Mouse (Mus musculus): Measurements from ENCODE around the gene Nop14. TPM values are rescaled to one million over a fixed set of nuclear protein-coding genes. Genes with fewer than 3 reads are reported as not detected.
A peak's percentile ranks its signal among the peaks of the same experiment; 100 is the strongest.

Gene Nop14
- 25.3 and 25.8 TPM in 2 replicates for polyA plus RNA-seq (2015; fragmentation: Nextera tagmentation; extraction: Ambion mirVana)

- WGBS = under 1% methylated on average over 60 of the region's 60 CpGs
- peak within 1 kb of the TSS; percentile 84 for H3K4me2 ChIP-seq
- peak within 1 kb of the TSS; percentile 81 for H3K4me3 ChIP-seq (replicated peaks)
- H3K9ac ChIP-seq = peak within 1 kb of the TSS; percentile 64
- no peaks in the 10 kb centered on the region for H3K27me3 ChIP-seq
- H3K4me1 ChIP-seq = peaks cover 7% of the 10 kb centered on the region
- H3K9me3 ChIP-seq (replicated peaks) = no peaks in the 10 kb centered on the region
- H3K27ac ChIP-seq = peak within 1 kb of the TSS; percentile 90
- ATAC-seq (replicated peaks; ENCODE audit: low FRiP score) = peak; percentile 100
- peaks cover 27% of the 10 kb centered on the region for H3K36me3 ChIP-seq
Measured at GRCm38 (mm10) chr5:34659686-34660590, at the start of gene Nop14, which contains the start of gene Grk4. TSS of gene Nop14 (minus strand) at chr5:34660148. TSS of gene Grk4 (plus strand) at chr5:34660379.

GRCm38 (mm10) chr5:34708436-34708835, 48.5 kb upstream of the Nop14 start:
- Histone ChIP-seq H3K4me3 (replicated peaks) (no peak overlapping the region), H3K4me1 (no peaks in the 10 kb centered on the region), H3K27me3 (no peaks in the 10 kb centered on the region), H3K36me3 (no peaks in the 10 kb centered on the region), H3K9me3 (replicated peaks) (no peaks in the 10 kb centered on the region), H3K4me2 (no peak overlapping the region), H3K27ac (no peak overlapping the region), H3K9ac (no peak overlapping the region)
- ATAC-seq (replicated peaks; ENCODE audit: low FRiP score) = no peak
- WGBS = 85% methylated on average over 1 of the region's 1 CpGs

- no peaks in the 10 kb centered on the region for H3K36me3 ChIP-seq
- 66% methylated on average over 5 of the region's 5 CpGs for WGBS
Measured at GRCm38 (mm10) chr5:34695521-34695920, 35.6 kb upstream of the Nop14 start.

GRCm38 (mm10) chr5:34692782-34693181, 32.8 kb upstream of the Nop14 start:
- no peaks in the 10 kb centered on the region for H3K9me3 ChIP-seq (replicated peaks)
- H3K4me2 ChIP-seq = no peak overlapping the region
- 75% methylated on average over 2 of the region's 2 CpGs for WGBS
- H3K27ac ChIP-seq = no peak overlapping the region
- ATAC-seq (replicated peaks; ENCODE audit: low FRiP score) = no peak
- no peaks in the 10 kb centered on the region for H3K27me3 ChIP-seq
- no peak overlapping the region for H3K9ac ChIP-seq
- no peaks in the 10 kb centered on the region for H3K36me3 ChIP-seq
- H3K4me1 ChIP-seq = no peaks in the 10 kb centered on the region
- no peak overlapping the region for H3K4me3 ChIP-seq (replicated peaks)

More at GRCm38 (mm10) chr5:34695521-34695920, 35.6 kb upstream of the Nop14 start:
- H3K27me3 ChIP-seq = no peaks in the 10 kb centered on the region
- H3K4me2 ChIP-seq = no peak overlapping the region
- no peak overlapping the region for H3K9ac ChIP-seq
- H3K9me3 ChIP-seq (replicated peaks) = no peaks in the 10 kb centered on the region
- H3K4me3 ChIP-seq (replicated peaks) = no peak overlapping the region
- H3K4me1 ChIP-seq = no peaks in the 10 kb centered on the region
- no peak overlapping the region for H3K27ac ChIP-seq
- ATAC-seq (replicated peaks; ENCODE audit: low FRiP score) = no peak

GRCm38 (mm10) chr5:34689868-34690267, 29.9 kb upstream of the Nop14 start:
- 88% methylated on average over 1 of the region's 1 CpGs for whole genome bisulfite sequencing
- ATAC-seq (replicated peaks; ENCODE audit: low FRiP score) = no peak
- no peaks in the 10 kb centered on the region for H3K4me1 ChIP-seq
- no peaks in the 10 kb centered on the region for H3K36me3 ChIP-seq
- H3K4me2 ChIP-seq = no peak overlapping the region
- H3K9me3 ChIP-seq (replicated peaks) = no peaks in the 10 kb centered on the region
- no peak overlapping the region for H3K4me3 ChIP-seq (replicated peaks)
- no peak overlapping the region for H3K9ac ChIP-seq
- H3K27me3 ChIP-seq = no peaks in the 10 kb centered on the region
- H3K27ac ChIP-seq = no peak overlapping the region

- Histone ChIP-seq H3K4me3 (replicated peaks) (no peak overlapping the region), H3K27me3 (no peaks in the 10 kb centered on the region), H3K4me1 (0 out of 2 replicates have a peak, but pooled peaks cover 3% of the 10 kb centered on the region), H3K36me3 (no peaks in the 10 kb centered on the region), H3K9me3 (replicated peaks) (no peaks in the 10 kb centered on the region), H3K27ac (no peak overlapping the region), H3K4me2 (no peak overlapping the region), H3K9ac (no peak overlapping the region)
- ATAC-seq (replicated peaks; ENCODE audit: low FRiP score) = no peak
- 81% methylated on average over 4 of the region's 4 CpGs for WGBS
Measured at GRCm38 (mm10) chr5:34670280-34670679, 10.3 kb upstream of the Nop14 start.

- Histone ChIP-seq H3K4me2 (no peak overlapping the region), H3K4me1 (0 out of 2 replicates have a peak, but pooled peaks cover 3% of the 10 kb centered on the region), H3K9ac (no peak overlapping the region), H3K4me3 (replicated peaks) (no peak overlapping the region), H3K27me3 (no peaks in the 10 kb centered on the region), H3K9me3 (replicated peaks) (no peaks in the 10 kb centered on the region), H3K36me3 (no peaks in the 10 kb centered on the region), H3K27ac (no peak overlapping the region)
- WGBS = 82% methylated on average over 2 of the region's 2 CpGs
- ATAC-seq (replicated peaks; ENCODE audit: low FRiP score) = no peak
Measured at GRCm38 (mm10) chr5:34669493-34669892, 9.5 kb upstream of the Nop14 start.

- H3K9me3 ChIP-seq (replicated peaks) = no peaks in the 10 kb centered on the region
- no peaks in the 10 kb centered on the region for H3K36me3 ChIP-seq
- H3K9ac ChIP-seq = no peak overlapping the region
- H3K4me3 ChIP-seq (replicated peaks) = no peak overlapping the region
- H3K27me3 ChIP-seq = no peaks in the 10 kb centered on the region
- no peak for ATAC-seq (replicated peaks; ENCODE audit: low FRiP score)
- WGBS = 93% methylated on average over 2 of the region's 2 CpGs
- H3K4me1 ChIP-seq = peaks cover 7% of the 10 kb centered on the region
- no peak overlapping the region for H3K4me2 ChIP-seq
- H3K27ac ChIP-seq = no peak overlapping the region
Measured at GRCm38 (mm10) chr5:34663231-34663630, 3.3 kb upstream of the Nop14 start.

GRCm38 (mm10) chr5:34661909-34662308, 2.0 kb upstream of the Nop14 start:
- Histone ChIP-seq H3K4me1 (peaks cover 7% of the 10 kb centered on the region), H3K4me3 (replicated peaks) (no peak overlapping the region)
- WGBS = 67% methylated on average over 4 of the region's 4 CpGs

GRCm38 (mm10) chr5:34660591-34661130, 713 bp upstream of the Nop14 start:
- peak overlapping the region; percentile 81 for H3K4me3 ChIP-seq (replicated peaks)
- H3K9ac ChIP-seq = peak overlapping the region; percentile 64
- H3K27me3 ChIP-seq = no peaks in the 10 kb centered on the region
- H3K27ac ChIP-seq = peak overlapping the region; percentile 90
- H3K9me3 ChIP-seq (replicated peaks) = no peaks in the 10 kb centered on the region
- H3K4me1 ChIP-seq = peaks cover 7% of the 10 kb centered on the region
- H3K4me2 ChIP-seq = peak overlapping the region; percentile 84
- no peak; the same call in none of the 2 replicates for ATAC-seq (replicated peaks; ENCODE audit: low FRiP score)
- under 1% methylated on average over 57 of the region's 57 CpGs for WGBS
- peaks cover 20% of the 10 kb centered on the region for H3K36me3 ChIP-seq

More at GRCm38 (mm10) chr5:34661909-34662308, 2.0 kb upstream of the Nop14 start:
- no peak overlapping the region for H3K4me2 ChIP-seq
- H3K9me3 ChIP-seq (replicated peaks) = no peaks in the 10 kb centered on the region
- no peaks in the 10 kb centered on the region for H3K27me3 ChIP-seq
- no peak overlapping the region for H3K27ac ChIP-seq
- peaks cover 9% of the 10 kb centered on the region for H3K36me3 ChIP-seq
- ATAC-seq (replicated peaks; ENCODE audit: low FRiP score) = no peak
- no peak overlapping the region for H3K9ac ChIP-seq

GRCm38 (mm10) chr5:34657556-34657955, 2.4 kb downstream of the Nop14 start:
- 93% methylated on average over 8 of the region's 8 CpGs for WGBS
- Histone ChIP-seq H3K27me3 (no peaks in the 10 kb centered on the region), H3K4me3 (replicated peaks) (no peak overlapping the region), H3K36me3 (peaks cover 51% of the 10 kb centered on the region), H3K4me2 (no peak overlapping the region), H3K9me3 (replicated peaks) (no peaks in the 10 kb centered on the region), H3K4me1 (peaks cover 7% of the 10 kb centered on the region), H3K27ac (no peak overlapping the region), H3K9ac (no peak overlapping the region)
- ATAC-seq (replicated peaks; ENCODE audit: low FRiP score) = no peak

GRCm38 (mm10) chr5:34654881-34655280, 5.1 kb downstream of the Nop14 start:
- Histone ChIP-seq H3K4me3 (replicated peaks) (no peak overlapping the region), H3K4me1 (peaks cover 7% of the 10 kb centered on the region), H3K27me3 (no peaks in the 10 kb centered on the region), H3K36me3 (peaks cover 78% of the 10 kb centered on the region), H3K9me3 (replicated peaks) (no peaks in the 10 kb centered on the region), H3K9ac (no peak overlapping the region), H3K4me2 (no peak overlapping the region), H3K27ac (no peak overlapping the region)
- 90% methylated on average over 9 of the region's 9 CpGs for WGBS
- ATAC-seq (replicated peaks; ENCODE audit: low FRiP score) = no peak

All from kidney, embryonic 15.5 days (tissue).